Mouse (Mus musculus): ENCODE results near the gene Selenoi.

Selenoi gene

GRCm38 (mm10) chr5:30235641-30236126 lies 3.3 kb downstream of the Selenoi start:
- no peak for DNase-seq (ENCODE audit: low spot score in 2 of 2)

DNA sequence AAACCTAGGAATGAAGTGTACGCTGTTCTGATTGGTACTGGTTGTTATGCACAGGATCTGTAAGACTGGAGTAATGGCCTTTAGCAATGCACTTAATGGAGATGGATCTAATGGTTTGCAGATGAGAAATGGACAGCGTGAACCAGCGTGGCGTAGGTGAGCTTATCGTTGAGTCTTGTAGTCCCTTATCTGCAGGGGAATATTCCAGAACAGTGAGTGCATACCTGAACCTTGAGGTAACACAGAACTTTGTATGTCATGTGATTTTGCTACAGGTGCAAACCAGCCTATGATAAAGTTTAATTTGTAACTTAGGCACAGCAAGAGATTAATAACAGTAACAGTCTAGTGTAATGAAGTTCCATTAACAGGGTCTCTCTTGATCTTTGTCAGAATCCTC lies 6.2 kb downstream of the Selenoi start:
- no peak for DNase-seq (ENCODE audit: low spot score in 2 of 2)

- no peak for DNase-seq (ENCODE audit: low spot score in 2 of 2)
These were observed 8.2 kb downstream of the Selenoi start for GRCm38 (mm10) chr5:30240552-30240951.

DNA sequence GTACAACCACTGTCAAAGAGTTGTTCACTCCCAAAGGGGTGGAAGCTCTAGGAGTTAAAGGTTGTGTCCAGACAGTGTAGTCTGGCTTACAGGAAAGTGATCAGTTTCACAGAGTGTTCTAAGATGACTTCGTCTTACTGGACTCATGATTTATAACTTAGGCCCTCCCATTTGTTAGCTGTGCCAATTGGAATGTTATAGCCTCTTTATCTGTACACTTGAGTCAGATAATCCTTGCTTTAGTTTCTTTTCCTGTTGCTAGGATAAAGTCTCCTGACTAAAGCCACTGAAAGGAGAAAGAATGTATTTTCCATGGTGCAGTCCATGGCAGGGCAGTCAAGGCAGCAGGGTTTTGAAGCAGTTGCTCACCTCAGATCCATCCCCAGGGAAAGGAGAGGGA lies 10.0 kb downstream of the Selenoi start:
- DNase-seq (ENCODE audit: low spot score in 2 of 2): no peak

DNA sequence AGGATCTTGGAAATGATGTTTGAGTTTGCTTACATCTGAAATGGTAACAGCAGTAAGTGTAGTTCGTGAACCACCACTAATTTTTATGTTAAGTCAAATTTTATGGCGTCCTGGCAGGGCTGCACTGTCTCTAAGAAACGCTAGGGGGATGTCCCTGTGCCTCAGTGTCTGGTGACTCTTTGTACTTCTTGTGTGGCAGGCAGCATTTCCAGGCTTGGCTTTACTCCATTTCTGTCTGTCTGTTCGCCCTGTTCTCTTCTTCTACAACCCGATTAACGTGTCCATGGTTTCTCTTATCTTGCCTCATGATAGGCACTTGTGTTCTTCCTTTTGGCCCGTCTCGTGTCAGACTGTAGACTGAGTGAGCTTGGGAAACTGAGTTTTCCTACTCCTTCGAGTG lies 11.4 kb downstream of the Selenoi start:
- DNase-seq (ENCODE audit: low spot score in 2 of 2): no peak

DNA sequence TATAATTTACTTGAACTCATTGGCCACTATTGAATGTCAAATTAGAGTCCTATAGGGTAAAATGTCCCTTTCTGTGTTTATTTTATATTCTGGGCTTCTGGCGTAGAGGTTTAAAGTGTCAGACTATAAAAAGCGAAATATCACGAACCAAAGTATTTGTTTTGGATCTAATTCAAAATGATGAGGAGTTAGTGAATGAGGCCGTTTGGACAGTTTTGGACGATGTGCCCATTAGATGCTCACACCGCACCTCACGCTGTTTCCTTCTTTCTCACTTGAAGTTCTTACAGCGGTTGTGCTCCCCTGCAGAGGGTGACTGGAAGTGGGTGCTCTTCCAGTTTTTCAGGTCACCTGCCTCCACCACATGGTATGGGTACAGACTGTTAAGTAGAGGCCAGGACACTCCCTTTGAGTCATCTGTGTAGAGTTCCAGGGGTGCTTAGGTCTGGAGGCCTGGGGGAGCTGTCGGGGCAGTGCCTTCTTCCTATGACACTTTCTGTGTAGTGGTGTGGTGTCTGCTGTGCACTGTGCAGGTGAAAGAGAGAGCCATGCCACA lies 13.6 kb downstream of the Selenoi start:
- no peak for DNase-seq (ENCODE audit: low spot score in 2 of 2)

DNA sequence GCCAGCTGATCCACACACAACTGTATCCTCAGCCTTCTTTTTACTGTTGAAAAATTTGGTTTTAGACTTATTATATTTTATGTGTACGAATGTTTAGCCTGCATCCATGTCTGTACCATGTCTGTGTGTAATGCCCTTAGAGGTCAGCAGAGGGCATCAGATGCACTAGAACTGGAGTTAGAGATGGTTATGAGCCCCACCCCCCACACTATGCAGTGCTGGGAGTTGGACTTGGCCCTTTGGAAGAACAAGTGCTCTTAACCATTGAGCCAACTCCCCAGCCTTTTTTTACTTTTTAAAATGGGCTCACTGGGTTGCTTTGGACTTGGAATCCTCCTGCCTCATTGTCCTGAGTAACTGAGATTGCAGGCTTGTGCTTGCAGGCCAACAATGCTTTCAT lies 15.3 kb downstream of the Selenoi start:
- no peak for DNase-seq (ENCODE audit: low spot score in 2 of 2)

- DNase-seq (ENCODE audit: low spot score in 2 of 2): no peak
These were observed 23.4 kb downstream of the Selenoi start for GRCm38 (mm10) chr5:30255567-30256354.

DNA sequence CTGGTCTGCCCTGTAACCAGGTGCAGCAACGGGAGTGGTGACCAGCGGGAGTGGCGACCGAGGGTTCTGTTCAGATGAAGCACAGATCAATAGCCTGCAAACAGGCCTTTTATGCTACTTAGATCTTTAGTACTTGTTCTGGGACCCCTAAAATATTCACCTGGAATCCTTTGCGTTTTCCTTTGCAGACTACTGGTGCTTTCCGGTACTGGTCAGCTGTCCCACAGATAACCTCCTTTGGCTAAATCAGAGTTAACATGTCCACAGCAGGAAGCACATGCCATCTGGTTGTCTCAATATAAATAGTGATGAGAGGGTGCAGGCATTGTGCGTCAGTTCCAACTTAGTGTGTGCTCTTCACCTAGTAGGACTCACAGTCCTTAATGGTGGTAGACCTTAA lies 26.4 kb downstream of the Selenoi start:
- no peak for DNase-seq (ENCODE audit: low spot score in 2 of 2)

GRCm38 (mm10) chr5:30270571-30271190 lies 38.3 kb downstream of the Selenoi start:
- peak; percentile 16 to 41 for DNase-seq (ENCODE audit: low spot score in 2 of 2)

DNA sequence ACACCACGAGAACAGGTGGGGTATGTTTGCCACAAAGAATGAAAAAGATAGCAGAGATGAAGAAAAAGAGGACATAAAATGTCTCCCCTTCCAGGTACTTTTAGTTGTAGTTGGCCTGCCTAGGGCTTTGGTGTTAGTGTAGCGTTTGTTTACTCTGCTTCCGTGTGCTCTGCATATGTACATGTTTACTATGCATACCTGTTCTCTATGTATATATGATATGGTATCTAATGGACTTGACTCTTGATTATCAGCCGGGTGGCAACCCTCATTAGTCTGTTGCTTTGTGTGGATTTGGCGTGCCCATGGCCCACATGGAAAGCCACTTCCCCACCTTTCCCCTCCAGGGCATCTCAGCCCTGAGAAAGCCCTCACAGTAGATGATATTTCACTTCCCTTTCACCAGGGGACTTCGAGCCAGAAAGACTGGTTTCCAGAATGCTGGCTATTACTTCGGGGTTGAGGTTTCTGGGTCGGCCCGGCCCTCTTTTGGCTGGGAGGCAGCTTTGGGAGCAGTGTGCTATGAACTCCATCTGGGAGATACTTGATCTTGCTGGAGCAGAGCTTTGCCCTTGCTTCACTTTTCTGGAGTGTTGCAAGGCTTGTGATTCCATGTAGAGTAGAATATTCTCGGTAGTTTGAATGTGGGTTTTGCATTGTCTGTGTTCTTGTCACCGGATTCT lies 39.4 kb downstream of the Selenoi start:
- DNase-seq (ENCODE audit: low spot score in 2 of 2): no peak

DNA sequence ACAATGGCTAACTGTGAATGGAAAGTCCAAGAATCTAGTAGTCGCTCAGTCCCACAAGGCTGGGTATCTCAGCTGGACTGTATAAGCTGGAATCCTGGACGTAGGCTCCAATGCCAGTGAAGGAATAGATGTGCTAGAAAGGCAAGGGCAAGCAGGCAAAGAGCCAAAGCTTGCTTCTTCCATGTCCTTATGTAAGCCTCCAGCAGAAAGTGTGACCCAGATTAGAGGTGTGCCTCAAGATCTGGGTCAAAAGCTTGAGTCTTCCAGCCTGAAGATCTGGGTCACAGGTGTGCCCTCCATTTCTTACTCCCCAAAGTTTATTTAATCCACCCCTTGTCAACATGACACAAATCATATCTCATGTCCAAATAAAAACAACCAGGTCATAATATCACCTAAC lies 44.0 kb downstream of the Selenoi start:
- DNase-seq (ENCODE audit: low spot score in 2 of 2): no peak

DNA sequence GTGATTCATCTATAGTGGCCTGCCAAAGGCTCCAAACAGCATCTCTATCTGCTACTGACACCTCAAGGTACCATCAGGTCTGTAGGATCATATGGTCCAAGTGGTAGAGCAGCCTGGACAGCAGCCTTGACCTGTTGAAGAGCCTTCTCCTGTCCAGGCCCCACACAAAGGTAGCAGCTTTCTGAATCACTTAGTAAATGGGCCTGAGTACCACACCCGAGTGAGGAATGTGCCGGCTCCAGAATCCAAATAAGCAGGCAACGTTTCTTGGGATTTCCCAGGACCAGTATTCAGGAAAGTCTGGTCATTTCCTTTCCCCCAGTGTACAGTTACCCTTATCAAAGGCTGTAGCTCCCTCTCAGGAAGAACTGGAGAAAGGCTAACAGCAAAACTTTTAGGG lies 46.6 kb downstream of the Selenoi start:
- DNase-seq (ENCODE audit: low spot score in 2 of 2): no peak

DNA sequence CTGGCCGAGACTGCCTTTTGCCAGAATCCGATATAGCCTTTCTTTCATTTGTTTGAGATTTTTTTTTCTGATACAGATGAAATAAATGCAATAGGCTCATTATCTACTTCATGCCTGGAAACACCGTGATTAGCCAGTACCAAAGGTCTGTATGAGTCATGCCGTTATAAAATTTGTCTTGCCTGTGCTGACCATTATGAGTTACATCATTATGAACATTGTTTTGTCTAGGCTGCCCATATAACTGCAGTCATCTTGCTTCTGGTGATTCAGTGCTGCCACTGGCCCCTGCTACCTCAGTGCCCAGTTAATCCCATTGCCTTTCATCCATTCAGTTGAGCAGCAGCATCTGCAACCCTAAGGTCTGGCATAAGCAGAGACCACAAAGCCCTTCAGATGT lies 47.1 kb downstream of the Selenoi start:
- DNase-seq (ENCODE audit: low spot score in 2 of 2): no peak

DNA sequence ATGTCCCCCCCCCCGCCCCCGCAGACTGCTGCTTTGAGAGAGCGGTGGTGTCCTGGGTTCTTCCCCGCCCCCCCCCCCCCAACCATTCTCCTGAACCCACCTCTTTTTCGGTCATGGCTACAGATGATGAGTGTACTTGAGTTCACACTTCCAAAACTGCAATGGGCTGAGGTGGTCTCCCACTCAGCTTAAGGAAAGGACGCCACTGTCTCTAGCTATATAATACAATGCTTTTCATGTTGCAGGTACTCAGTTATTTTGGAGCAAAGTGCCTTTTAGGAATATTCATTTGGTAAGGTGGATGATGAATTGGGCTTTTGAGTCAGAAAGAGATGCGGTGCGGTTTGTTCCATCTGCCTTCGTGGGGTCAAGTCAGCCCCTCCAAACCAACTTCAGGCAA lies 48.5 kb downstream of the Selenoi start:
- no peak for DNase-seq (ENCODE audit: low spot score in 2 of 2)

GRCm38 (mm10) chr5:30281291-30281732 lies 48.9 kb downstream of the Selenoi start, which contains the start of gene Drc1:
Drc1 (plus strand) TSS chr5:30281388.
- peak; percentile 40 to 66 for DNase-seq (ENCODE audit: low spot score in 2 of 2)

- DNase-seq (ENCODE audit: low spot score in 2 of 2): no peak
These were observed 53.8 kb downstream of the Selenoi start for GRCm38 (mm10) chr5:30285944-30286799.

DNA sequence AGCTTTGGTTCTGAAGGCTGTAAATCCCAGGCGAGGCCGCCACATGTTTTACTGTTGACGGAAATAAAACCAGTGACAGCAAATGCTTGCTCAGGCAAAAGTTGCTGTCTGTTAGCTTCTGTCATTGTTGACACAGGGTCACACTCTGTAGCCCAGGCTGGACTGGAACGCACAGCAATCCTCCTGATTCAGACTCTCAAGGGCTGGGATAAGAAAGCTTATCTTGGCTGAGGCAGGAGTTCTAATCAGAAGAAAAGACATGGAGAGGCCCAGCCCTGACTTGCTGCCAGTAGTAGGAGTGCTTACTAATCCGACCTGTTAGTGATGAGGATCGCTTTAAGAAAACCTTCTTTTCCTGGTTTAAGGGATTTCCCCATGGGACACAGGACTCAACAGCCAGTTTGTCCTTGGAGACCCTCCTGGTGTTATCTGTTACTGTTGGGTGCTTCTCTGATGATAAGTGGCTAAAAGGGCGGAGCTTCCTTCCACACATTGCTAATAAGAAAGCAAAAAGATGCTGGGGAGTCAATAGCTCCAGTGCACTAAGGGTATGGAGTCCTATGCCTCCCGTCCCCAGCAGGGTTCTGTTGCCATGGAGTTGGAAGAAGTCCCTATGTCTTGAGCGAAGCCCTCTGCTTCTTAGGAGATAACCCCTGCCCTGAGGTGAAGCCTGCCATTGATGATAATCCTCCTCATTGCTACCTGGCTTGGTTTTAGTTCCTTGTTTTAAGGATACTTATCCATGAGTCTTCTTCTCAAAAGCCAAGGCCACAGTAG lies 54.9 kb downstream of the Selenoi start:
- DNase-seq (ENCODE audit: low spot score in 2 of 2): no peak

Measured in frontal cortex, postnatal 25 days (tissue).